Mouse (Mus musculus) stomach, postnatal 0 days (tissue): ENCODE measurements around the gene Gm49342.

ENCODE experiments used
- CTCF ChIP-seq: IDR thresholded peaks from 2 replicates; pipeline ENCODE4 v1.5.1; 2016; ENCODE audit warnings: antibody characterized with exemption, low read depth, mild to moderate bottlenecking, moderate library complexity
- EP300 ChIP-seq: optimal IDR thresholded peaks from 2 replicates; pipeline ENCODE3; 2016; ENCODE audit warnings: antibody characterized with exemption

GRCm38 (mm10) chr14:50976674-50977073 is 32.4 kb downstream of the Gm49342 start:
- TF ChIP-seq CTCF: peak; percentile 57
- no peak for TF ChIP-seq EP300
